Mouse (Mus musculus): ENCODE results near the gene Kif6. TPM values are rescaled to one million over a fixed set of nuclear protein-coding genes. Genes with fewer than 3 reads are reported as not detected.

Gene Kif6
- polyA plus RNA-seq, 1 experiment from 2014 or later: 1.5 TPM

DNA sequence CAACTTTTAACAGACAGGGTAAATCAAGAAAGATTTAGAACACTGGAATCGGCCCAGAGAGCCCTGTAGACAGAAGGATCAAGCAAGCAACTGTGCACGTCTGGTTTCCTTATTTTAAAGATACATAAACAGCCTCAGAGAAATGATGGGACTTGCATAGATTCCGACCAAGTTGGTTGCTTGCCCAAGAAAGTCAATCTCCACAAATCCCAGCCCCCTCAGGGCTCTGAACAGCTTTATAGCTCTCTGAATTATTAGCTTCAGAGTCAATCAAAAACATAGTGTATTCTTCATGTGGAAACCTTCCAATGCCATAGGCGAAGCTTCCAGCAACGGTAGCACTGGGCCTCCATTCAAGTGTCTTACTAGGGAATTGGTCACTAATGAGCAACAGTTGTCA is 127.0 kb downstream of the Kif6 start:
- WGBS: 66% methylated on average over 5 of the region's 5 CpGs
- Histone ChIP-seq H3K4me2 (replicated peaks; ENCODE audit: low read depth, low read length) (no peak overlapping the region), H3K36me3 (ENCODE audit: insufficient read depth, low read length) (no peaks in the 10 kb centered on the region), H3K4me3 (ENCODE audit: low read depth, low read length) (no peak overlapping the region), H3K4me1 (ENCODE audit: insufficient read depth, low read depth, low read length) (no peaks in the 10 kb centered on the region), H3K9me3 (ENCODE audit: low read length) (no peaks in the 10 kb centered on the region), H3K27ac (ENCODE audit: low read length) (no peak overlapping the region), H3K9ac (replicated peaks; ENCODE audit: low read depth) (no peak overlapping the region), H3K27me3 (replicated peaks; ENCODE audit: insufficient read depth, low read length) (no peaks in the 10 kb centered on the region)
- DNase-seq (ENCODE audit: low spot score): no peak
- no peak for TF ChIP-seq CTCF (IDR thresholded peaks at IDR 0.05)
- TF ChIP-seq EP300 (IDR thresholded peaks at IDR 0.05): no peak
- ATAC-seq: no peak

DNA sequence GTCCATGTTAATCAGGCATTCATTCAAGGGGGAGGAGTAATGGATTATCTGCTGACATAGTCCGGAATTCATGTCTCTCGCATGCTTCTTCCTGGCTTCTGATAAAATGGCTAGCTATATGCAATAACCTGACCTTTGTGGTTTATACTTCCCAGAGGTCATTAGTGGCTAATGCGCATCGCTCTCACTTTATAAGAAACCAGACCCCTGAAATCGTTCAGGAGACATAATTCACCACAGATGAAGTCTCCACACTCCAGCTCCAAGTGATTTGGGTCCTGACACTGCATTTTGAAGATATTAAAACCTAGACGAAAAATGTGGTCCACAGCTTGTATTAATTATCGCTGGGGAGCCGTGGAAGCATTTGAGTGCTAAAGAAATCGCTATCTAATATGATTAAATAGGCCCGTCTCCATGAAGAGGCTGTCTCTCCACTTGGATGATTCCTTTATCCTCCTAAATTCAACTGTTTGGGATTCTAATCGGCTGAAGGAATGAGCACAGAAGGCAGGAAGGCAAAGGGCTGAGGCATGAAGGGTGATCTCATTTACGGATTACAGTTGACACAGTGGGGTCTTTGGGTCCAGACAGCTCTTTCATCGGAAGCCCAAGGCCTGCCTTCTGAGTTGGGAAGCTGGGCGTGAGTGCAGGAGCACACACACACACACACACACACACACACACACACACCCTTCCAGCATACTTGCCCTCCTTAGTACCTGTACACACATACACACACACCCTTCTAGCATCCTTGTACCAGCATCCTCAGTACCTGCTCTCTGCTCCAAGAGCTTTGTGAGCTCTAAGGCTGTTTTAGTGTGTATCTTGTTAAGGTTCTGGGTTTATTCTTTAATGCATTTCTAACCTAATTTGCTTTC is 128.9 kb downstream of the Kif6 start:
- Histone ChIP-seq H3K4me3 (ENCODE audit: low read depth, low read length) (no peak overlapping the region), H3K4me1 (ENCODE audit: insufficient read depth, low read depth, low read length) (no peaks in the 10 kb centered on the region), H3K36me3 (ENCODE audit: insufficient read depth, low read length) (no peaks in the 10 kb centered on the region), H3K9ac (replicated peaks; ENCODE audit: low read depth) (no peak overlapping the region), H3K4me2 (replicated peaks; ENCODE audit: low read depth, low read length) (no peak overlapping the region), H3K27ac (ENCODE audit: low read length) (no peak overlapping the region), H3K27me3 (replicated peaks; ENCODE audit: insufficient read depth, low read length) (no peaks in the 10 kb centered on the region), H3K9me3 (ENCODE audit: low read length) (no peaks in the 10 kb centered on the region)
- TF ChIP-seq EP300 (IDR thresholded peaks at IDR 0.05) (no peak), CTCF (IDR thresholded peaks at IDR 0.05) (no peak)
- WGBS: 60% methylated on average over 14 of the region's 14 CpGs
- ATAC-seq (no peak), DNase-seq (ENCODE audit: low spot score) (no peak)

DNA sequence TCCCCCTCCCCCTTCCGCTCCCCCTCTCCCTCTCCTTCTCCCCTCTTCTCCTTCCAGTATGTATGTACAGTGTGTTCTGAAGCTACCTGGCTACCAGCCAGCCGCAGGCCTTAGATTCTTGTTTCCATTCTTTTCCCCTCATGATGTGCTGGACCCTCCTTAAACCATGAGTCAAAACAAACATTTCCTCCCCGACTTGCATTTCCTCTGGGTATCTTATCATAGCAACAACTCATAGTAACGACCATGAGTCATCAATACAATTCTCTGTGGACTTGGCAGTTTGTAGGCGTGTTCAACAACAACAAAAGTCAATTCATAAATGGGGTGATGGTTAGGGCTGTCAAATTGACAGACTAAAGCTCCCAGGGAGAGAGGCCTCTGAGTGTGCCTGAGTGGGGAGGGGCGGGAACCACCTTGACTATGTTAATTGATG is 136.0 kb downstream of the Kif6 start:
- H3K36me3 ChIP-seq (ENCODE audit: insufficient read depth, low read length): no peaks in the 10 kb centered on the region
- no peaks in the 10 kb centered on the region for H3K27me3 ChIP-seq (replicated peaks; ENCODE audit: insufficient read depth, low read length)
- no peak for TF ChIP-seq CTCF (IDR thresholded peaks at IDR 0.05)
- TF ChIP-seq EP300 (IDR thresholded peaks at IDR 0.05): peak; percentile 37; the same call in 1 of the 2 replicates
- WGBS: 35% methylated on average over 6 of the region's 6 CpGs
- H3K9me3 ChIP-seq (ENCODE audit: low read length): no peaks in the 10 kb centered on the region
- ATAC-seq: peak; percentile 71
- H3K4me2 ChIP-seq (replicated peaks; ENCODE audit: low read depth, low read length): no peak overlapping the region
- H3K9ac ChIP-seq (replicated peaks; ENCODE audit: low read depth): no peak overlapping the region
- no peak overlapping the region for H3K27ac ChIP-seq (ENCODE audit: low read length)
- H3K4me3 ChIP-seq (ENCODE audit: low read depth, low read length): no peak overlapping the region
- DNase-seq (ENCODE audit: low spot score): peak; percentile 52
- no peaks in the 10 kb centered on the region for H3K4me1 ChIP-seq (ENCODE audit: insufficient read depth, low read depth, low read length)

DNA sequence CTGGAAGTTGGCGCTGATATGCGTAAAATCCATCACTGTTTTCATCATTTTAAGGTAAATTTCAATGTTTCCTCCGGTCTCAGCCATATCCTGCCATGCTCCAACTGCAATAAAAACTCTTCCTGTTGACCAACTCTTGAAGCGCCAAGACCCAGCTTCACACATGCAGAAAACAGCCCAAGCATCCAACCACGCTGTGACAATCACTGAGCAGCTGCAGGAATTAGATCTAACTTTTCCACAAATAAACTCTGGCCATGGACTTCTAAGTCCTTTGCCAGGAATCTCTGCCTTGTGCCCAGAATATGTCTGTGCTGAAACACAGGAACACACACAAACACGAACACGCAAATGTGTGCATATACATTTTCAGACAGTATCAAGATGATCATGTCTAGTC is 138.9 kb downstream of the Kif6 start:
- H3K9me3 ChIP-seq (ENCODE audit: low read length): no peaks in the 10 kb centered on the region
- no peaks in the 10 kb centered on the region for H3K4me1 ChIP-seq (ENCODE audit: insufficient read depth, low read depth, low read length)
- H3K4me2 ChIP-seq (replicated peaks; ENCODE audit: low read depth, low read length): no peak overlapping the region
- no peaks in the 10 kb centered on the region for H3K27me3 ChIP-seq (replicated peaks; ENCODE audit: insufficient read depth, low read length)
- no peak overlapping the region for H3K9ac ChIP-seq (replicated peaks; ENCODE audit: low read depth)
- H3K27ac ChIP-seq (ENCODE audit: low read length): no peak overlapping the region
- DNase-seq (ENCODE audit: low spot score) (no peak), ATAC-seq (no peak)
- WGBS: 84% methylated on average over 7 of the region's 7 CpGs
- TF ChIP-seq EP300 (IDR thresholded peaks at IDR 0.05): no peak
- no peak for TF ChIP-seq CTCF (IDR thresholded peaks at IDR 0.05)
- H3K4me3 ChIP-seq (ENCODE audit: low read depth, low read length): no peak overlapping the region
- no peaks in the 10 kb centered on the region for H3K36me3 ChIP-seq (ENCODE audit: insufficient read depth, low read length)

DNA sequence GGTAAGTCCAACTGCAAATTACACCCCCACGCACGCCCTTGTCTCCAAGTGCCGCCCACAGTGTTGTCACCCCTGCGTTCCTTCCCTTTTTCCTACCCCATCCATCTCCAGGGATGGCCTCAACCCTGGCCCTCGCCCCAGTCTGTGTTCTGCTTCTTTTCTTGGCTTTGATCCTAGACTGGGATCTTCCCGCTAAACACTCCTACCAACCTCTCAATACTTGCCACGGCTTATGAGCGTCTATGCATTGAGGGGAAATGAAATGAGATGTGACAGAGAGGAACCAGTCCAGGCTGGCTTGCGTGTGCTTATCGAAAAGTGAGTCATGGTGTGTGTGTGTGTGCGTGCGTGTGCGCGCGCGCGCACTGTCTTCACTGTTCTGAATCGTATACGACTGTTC is 141.9 kb downstream of the Kif6 start:
- DNase-seq (ENCODE audit: low spot score) (peak; percentile 77), ATAC-seq (peak; percentile 81)
- Histone ChIP-seq H3K4me1 (ENCODE audit: insufficient read depth, low read depth, low read length) (no peaks in the 10 kb centered on the region), H3K4me2 (replicated peaks; ENCODE audit: low read depth, low read length) (no peak overlapping the region), H3K9ac (replicated peaks; ENCODE audit: low read depth) (no peak overlapping the region), H3K9me3 (ENCODE audit: low read length) (no peaks in the 10 kb centered on the region), H3K27ac (ENCODE audit: low read length) (no peak overlapping the region), H3K27me3 (replicated peaks; ENCODE audit: insufficient read depth, low read length) (no peaks in the 10 kb centered on the region), H3K36me3 (ENCODE audit: insufficient read depth, low read length) (no peaks in the 10 kb centered on the region), H3K4me3 (ENCODE audit: low read depth, low read length) (no peak overlapping the region)
- TF ChIP-seq CTCF (IDR thresholded peaks at IDR 0.05) (no peak), EP300 (IDR thresholded peaks at IDR 0.05) (no peak)
- 71% methylated on average over 19 of the region's 19 CpGs for WGBS

DNA sequence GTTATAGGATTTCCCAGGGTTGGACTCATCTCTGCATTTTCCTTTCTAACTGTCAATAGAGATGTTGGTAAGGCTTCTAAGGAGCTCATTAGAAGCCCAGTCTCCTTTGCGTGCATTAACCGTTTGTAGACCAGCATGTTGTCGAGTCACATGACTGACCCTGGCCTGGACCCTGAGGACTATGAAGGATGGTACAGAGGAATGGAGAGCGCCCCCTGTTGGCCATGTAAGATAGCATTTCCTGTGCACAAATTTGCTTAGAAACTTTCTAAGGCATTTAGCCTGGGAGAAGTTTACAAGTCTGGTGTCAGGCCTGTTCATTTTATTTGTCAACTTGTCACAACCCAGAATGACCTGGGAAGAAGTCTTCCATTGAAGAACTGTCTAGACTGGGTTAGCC is 144.1 kb downstream of the Kif6 start:
- H3K4me2 ChIP-seq (replicated peaks; ENCODE audit: low read depth, low read length): no peak overlapping the region
- H3K4me3 ChIP-seq (ENCODE audit: low read depth, low read length): no peak overlapping the region
- H3K36me3 ChIP-seq (ENCODE audit: insufficient read depth, low read length): no peaks in the 10 kb centered on the region
- TF ChIP-seq CTCF (IDR thresholded peaks at IDR 0.05): peak; percentile 36
- no peak for TF ChIP-seq EP300 (IDR thresholded peaks at IDR 0.05)
- no peaks in the 10 kb centered on the region for H3K9me3 ChIP-seq (ENCODE audit: low read length)
- ATAC-seq (no peak), DNase-seq (ENCODE audit: low spot score) (no peak)
- H3K4me1 ChIP-seq (ENCODE audit: insufficient read depth, low read depth, low read length): no peaks in the 10 kb centered on the region
- no peaks in the 10 kb centered on the region for H3K27me3 ChIP-seq (replicated peaks; ENCODE audit: insufficient read depth, low read length)
- WGBS: 80% methylated on average over 4 of the region's 4 CpGs
- no peak overlapping the region for H3K27ac ChIP-seq (ENCODE audit: low read length)
- no peak overlapping the region for H3K9ac ChIP-seq (replicated peaks; ENCODE audit: low read depth)

Data from lung, postnatal 0 days (tissue).